Mouse (Mus musculus) kidney, embryonic 14.5 days (tissue): ENCODE results near the gene Adipor2. TPM values are rescaled to one million over a fixed set of nuclear protein-coding genes. Genes with fewer than 3 reads are reported as not detected.

Experiments used
- ATAC-seq: fragments of 200-750 bp; cut with Nextera tagmentation; 2 replicates; pipeline ENCODE4 v1.8.0; 2017; ENCODE audit warnings: moderate number of reproducible peaks, mild to moderate bottlenecking, moderate TSS enrichment, moderate library complexity; ENCODE audit not compliant: low FRiP score, low TSS enrichment
- H3K27ac ChIP-seq: fragments of 300-500 bp; sonication (generic); 2 replicates; pipeline ENCODE4 v1.5.1; 2014; ENCODE audit warnings: low read depth, mild to moderate bottlenecking, low read length, moderate library complexity, mixed read lengths
- H3K27me3 ChIP-seq: fragments of 300-500 bp; sonication (generic); 2 replicates; pipeline ENCODE4 v1.6.1; 2014; ENCODE audit warnings: mild to moderate bottlenecking, low read length; ENCODE audit not compliant: control insufficient read depth, insufficient read depth
- H3K36me3 ChIP-seq: fragments of 300-500 bp; sonication (generic); 2 replicates; pipeline ENCODE4 v1.6.1; 2014; ENCODE audit warnings: low read length, mixed read lengths; ENCODE audit not compliant: control insufficient read depth, insufficient read depth
- H3K4me1 ChIP-seq: fragments of 300-500 bp; sonication (generic); 2 replicates; pipeline ENCODE4 v1.6.1; 2014; ENCODE audit warnings: low read length, mixed read lengths; ENCODE audit not compliant: control insufficient read depth, insufficient read depth
- H3K4me2 ChIP-seq: fragments of 300-500 bp; sonication (generic); replicated peaks from 2 replicates; pipeline ENCODE4 v1.6.1; 2014; ENCODE audit warnings: low read depth, mild to moderate bottlenecking, low read length
- H3K4me3 ChIP-seq: fragments of 300-500 bp; sonication (generic); 2 replicates; pipeline ENCODE4 v1.5.1; 2014; ENCODE audit warnings: mild to moderate bottlenecking, low read length
- H3K9ac ChIP-seq: fragments of 300-500 bp; sonication (generic); 2 replicates; pipeline ENCODE4 v1.6.1; 2014; ENCODE audit warnings: low read depth, mild to moderate bottlenecking, low read length, moderate library complexity
- H3K9me3 ChIP-seq: fragments of 300-500 bp; sonication (generic); 2 replicates; pipeline ENCODE4 v1.6.1; 2016; ENCODE audit warnings: low read length; ENCODE audit not compliant: control insufficient read depth
- WGBS: fragments of 180-500 bp; shearing (Covaris S2); extraction: QIAGEN DNeasy Blood & Tissue Kit; methylation state at CpG from one replicate; pipeline ENCODE4 v1.1.7; 2014; 5-methylcytosine and 5-hydroxymethylcytosine counted together
- polyA plus RNA-seq: library from polyadenylated mRNA; unstranded; fragments of >200 nt; fragmentation: Nextera tagmentation; extraction: Ambion mirVana; gene quantifications from 2 replicates; pipeline ENCODE4 v1.2.1, GENCODE M21; 2014

Adipor2 gene
- polyA plus RNA-seq, 1 experiment from 2014 or later = 33.4 TPM

DNA sequence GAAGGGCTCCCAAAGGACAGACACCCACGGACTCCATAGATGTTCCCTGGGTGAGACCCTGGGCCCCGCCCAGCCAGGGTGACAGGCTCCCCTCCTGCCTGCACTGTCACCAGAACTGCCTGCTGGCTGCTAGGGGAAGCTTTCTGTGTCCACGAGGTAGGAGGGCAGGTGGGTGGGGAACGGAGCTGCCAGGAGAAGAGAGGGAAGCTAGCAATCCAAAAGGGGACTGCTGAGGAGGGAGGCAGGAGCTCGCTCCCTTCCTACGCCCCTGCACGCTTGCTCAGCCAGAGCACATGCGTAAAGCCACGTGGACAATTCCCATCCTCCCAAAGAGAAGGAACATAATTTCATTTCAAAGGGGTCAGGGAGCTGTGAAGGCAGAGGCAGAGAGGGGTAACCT is 107.3 kb downstream of the Adipor2 start:
- Histone ChIP-seq H3K27ac (no peak overlapping the region), H3K9me3 (no peaks in the 10 kb centered on the region), H3K36me3 (no peaks in the 10 kb centered on the region), H3K4me1 (no peaks in the 10 kb centered on the region), H3K4me2 (no peak overlapping the region), H3K4me3 (no peak overlapping the region), H3K27me3 (no peaks in the 10 kb centered on the region), H3K9ac (no peak overlapping the region)
- no peak for ATAC-seq
- WGBS = 40% methylated on average over 9 of the region's 9 CpGs

DNA sequence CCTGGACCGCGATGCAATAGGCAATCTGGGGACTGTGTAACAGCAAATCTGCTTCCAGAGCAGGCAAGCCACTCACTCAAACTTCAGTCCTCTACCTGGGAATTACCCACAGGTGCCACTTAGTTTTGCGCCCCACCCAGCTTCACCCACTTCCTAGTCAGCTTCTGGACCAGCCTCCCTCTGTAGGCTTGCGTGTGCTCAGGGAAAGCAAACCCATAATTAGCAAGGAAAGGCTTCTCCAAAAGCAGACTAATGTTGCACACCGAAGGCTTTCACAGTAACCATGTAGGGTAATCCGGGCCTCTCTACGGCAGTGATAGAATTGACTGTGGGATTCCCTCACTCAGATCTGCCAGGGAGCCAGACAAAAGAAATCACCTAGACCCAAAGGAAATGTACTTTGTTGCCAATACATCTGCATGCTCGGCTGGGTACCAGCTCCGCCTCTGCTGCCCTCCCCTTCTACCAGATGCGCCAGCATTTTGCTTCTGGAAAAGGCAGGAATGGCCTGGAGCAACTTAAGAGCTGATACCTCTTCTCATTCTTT is 109.6 kb downstream of the Adipor2 start:
- H3K36me3 ChIP-seq = no peaks in the 10 kb centered on the region
- no peak overlapping the region for H3K4me2 ChIP-seq
- no peak overlapping the region for H3K27ac ChIP-seq
- no peak overlapping the region for H3K9ac ChIP-seq
- no peaks in the 10 kb centered on the region for H3K27me3 ChIP-seq
- H3K4me1 ChIP-seq = no peaks in the 10 kb centered on the region
- 55% methylated on average over 10 of the region's 10 CpGs for WGBS
- no peaks in the 10 kb centered on the region for H3K9me3 ChIP-seq
- no peak overlapping the region for H3K4me3 ChIP-seq
- ATAC-seq = no peak

DNA sequence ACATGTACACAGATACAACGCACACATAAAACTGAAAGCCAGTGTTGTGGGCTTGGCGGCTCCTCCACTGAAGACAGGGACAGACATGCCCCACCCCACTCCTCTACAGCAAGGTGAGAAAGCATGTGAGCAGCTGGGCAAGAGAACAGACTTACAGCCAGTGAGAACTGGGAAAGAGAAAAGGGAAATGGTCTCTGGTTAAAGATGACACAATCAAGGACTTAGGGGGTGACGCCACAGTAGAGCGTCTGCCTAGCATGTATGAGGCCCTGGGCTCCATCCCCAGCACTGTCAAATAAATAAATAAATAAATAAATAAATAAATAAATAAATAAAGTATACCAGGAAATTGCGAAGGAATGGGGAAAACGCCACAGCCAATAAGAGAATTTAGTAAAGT is 114.2 kb downstream of the Adipor2 start:
- no peak overlapping the region for H3K9ac ChIP-seq
- H3K27me3 ChIP-seq = no peaks in the 10 kb centered on the region
- H3K36me3 ChIP-seq = no peaks in the 10 kb centered on the region
- no peak overlapping the region for H3K4me3 ChIP-seq
- H3K27ac ChIP-seq = no peak overlapping the region
- H3K9me3 ChIP-seq = no peaks in the 10 kb centered on the region
- H3K4me2 ChIP-seq = no peak overlapping the region
- H3K4me1 ChIP-seq = no peaks in the 10 kb centered on the region
- ATAC-seq = no peak
- 91% methylated on average over 6 of the region's 6 CpGs for WGBS

Other genes with a start within 250 kb of the Adipor2 start
- gene Dcp1b, start 242.5 kb downstream of the Adipor2 start, polyA plus RNA-seq = 9.3 and 9.4 TPM in 2 replicates
- gene Cacna1c, start 221.3 kb downstream of the Adipor2 start, polyA plus RNA-seq = 1.7 and 3.3 TPM in 2 replicates
- gene Cacna2d4, start 181.2 kb downstream of the Adipor2 start, polyA plus RNA-seq = 0.03 TPM in 1 of 2 replicates, not detected in the other
- gene Lrtm2, start 86.9 kb downstream of the Adipor2 start, polyA plus RNA-seq = 0.13 TPM in 1 of 2 replicates, not detected in the other
- 7.2 and 9.6 TPM in 2 replicates for gene Fbxl14, start 62.0 kb upstream of the Adipor2 start, polyA plus RNA-seq
- gene Wnt5b, start 126.6 kb upstream of the Adipor2 start, polyA plus RNA-seq = 10.9 and 11.0 TPM in 2 replicates